Mouse (Mus musculus) midbrain, embryonic 15.5 days (tissue): ENCODE measurements around the gene Gins3. TPM values are rescaled to one million over a fixed set of nuclear protein-coding genes. Genes with fewer than 3 reads are reported as not detected.

Experiments
- ATAC-seq: fragments of 200-750 bp; cut with Nextera tagmentation; replicated peaks from 2 replicates; pipeline ENCODE4 v1.8.0; 2017; ENCODE audit warnings: moderate TSS enrichment
- H3K27ac ChIP-seq: fragments of 300-500 bp; sonication (generic); 2 replicates; pipeline ENCODE4 v1.5.1; 2015; ENCODE audit warnings: mild to moderate bottlenecking, inconsistent platforms
- H3K27me3 ChIP-seq: fragments of 300-500 bp; sonication (generic); replicated peaks from 2 replicates; pipeline ENCODE4 v1.6.1; 2015; ENCODE audit warnings: inconsistent platforms
- H3K36me3 ChIP-seq: fragments of 300-500 bp; sonication (generic); replicated peaks from 2 replicates; pipeline ENCODE4 v1.6.1; 2015; ENCODE audit warnings: inconsistent platforms
- H3K4me1 ChIP-seq: fragments of 300-500 bp; sonication (generic); 2 replicates; pipeline ENCODE4 v1.6.1; 2015; ENCODE audit warnings: inconsistent platforms
- H3K4me2 ChIP-seq: fragments of 300-500 bp; sonication (generic); 2 replicates; pipeline ENCODE4 v1.6.1; 2015; ENCODE audit warnings: inconsistent platforms, mild to moderate bottlenecking, moderate library complexity
- H3K4me3 ChIP-seq: fragments of 300-500 bp; sonication (generic); 2 replicates; pipeline ENCODE4 v1.5.1; 2015; ENCODE audit warnings: mild to moderate bottlenecking, inconsistent platforms
- H3K9ac ChIP-seq: fragments of 300-500 bp; sonication (generic); 2 replicates; pipeline ENCODE4 v1.6.1; 2015; ENCODE audit warnings: mild to moderate bottlenecking, inconsistent platforms
- H3K9me3 ChIP-seq: fragments of 300-500 bp; sonication (generic); 2 replicates; pipeline ENCODE4 v1.6.1; 2016; ENCODE audit warnings: inconsistent platforms
- WGBS: fragments of 180-500 bp; shearing (Covaris S2); methylation state at CpG from one replicate; pipeline ENCODE4 v1.1.7; 2015; ENCODE audit warnings: mixed read lengths; 5-methylcytosine and 5-hydroxymethylcytosine counted together
- polyA plus RNA-seq: library from polyadenylated mRNA; unstranded; fragments of >200 nt; fragmentation: Nextera tagmentation; extraction: Ambion mirVana; gene quantifications from 2 replicates; pipeline ENCODE4 v1.2.1, GENCODE M21; 2015

Gins3 gene
- polyA plus RNA-seq, 1 experiment from 2014 or later: 6.6 TPM

GRCm38 (mm10) chr8:95607210-95607609, 26.0 kb upstream of the Gins3 start:
- H3K9me3 ChIP-seq: no peaks in the 10 kb centered on the region
- WGBS: 62% methylated on average over 9 of the region's 9 CpGs
- ATAC-seq: no peak
- no peaks in the 10 kb centered on the region for H3K27me3 ChIP-seq
- H3K4me3 ChIP-seq: no peak overlapping the region
- no peak overlapping the region for H3K27ac ChIP-seq
- no peaks in the 10 kb centered on the region; the same call in 1 of the 2 replicates for H3K4me1 ChIP-seq
- H3K9ac ChIP-seq: no peak overlapping the region
- H3K36me3 ChIP-seq: no peaks in the 10 kb centered on the region
- no peak overlapping the region for H3K4me2 ChIP-seq

- H3K4me1 ChIP-seq: no peaks in the 10 kb centered on the region; the same call in 1 of the 2 replicates
- whole genome bisulfite sequencing: 85% methylated on average over 5 of the region's 5 CpGs
- H3K4me3 ChIP-seq: no peak overlapping the region
- no peaks in the 10 kb centered on the region for H3K36me3 ChIP-seq
- H3K9ac ChIP-seq: no peak overlapping the region
- H3K9me3 ChIP-seq: no peaks in the 10 kb centered on the region
- no peak overlapping the region for H3K27ac ChIP-seq
- no peaks in the 10 kb centered on the region for H3K27me3 ChIP-seq
- H3K4me2 ChIP-seq: no peak overlapping the region
- no peak for ATAC-seq
Observed at GRCm38 (mm10) chr8:95609406-95609805, 23.8 kb upstream of the Gins3 start.

GRCm38 (mm10) chr8:95610749-95611148, 22.5 kb upstream of the Gins3 start:
- Histone ChIP-seq H3K9me3 (no peaks in the 10 kb centered on the region), H3K27me3 (no peaks in the 10 kb centered on the region), H3K4me1 (no peaks in the 10 kb centered on the region; the same call in 1 of the 2 replicates), H3K4me3 (no peak overlapping the region), H3K27ac (no peak overlapping the region), H3K9ac (no peak overlapping the region), H3K36me3 (no peaks in the 10 kb centered on the region), H3K4me2 (no peak overlapping the region)
- WGBS: 90% methylated on average over 14 of the region's 14 CpGs
- no peak for ATAC-seq

- WGBS: 53% methylated on average over 5 of the region's 5 CpGs
- no peaks in the 10 kb centered on the region for H3K9me3 ChIP-seq
- no peak overlapping the region for H3K9ac ChIP-seq
- H3K27ac ChIP-seq: no peak overlapping the region
- no peak overlapping the region; the same call in 1 of the 2 replicates for H3K4me2 ChIP-seq
- H3K4me3 ChIP-seq: no peak overlapping the region
- H3K36me3 ChIP-seq: no peaks in the 10 kb centered on the region
- ATAC-seq: no peak
- no peaks in the 10 kb centered on the region for H3K27me3 ChIP-seq
- no peaks in the 10 kb centered on the region; the same call in 1 of the 2 replicates for H3K4me1 ChIP-seq
Observed at GRCm38 (mm10) chr8:95611769-95612168, 21.5 kb upstream of the Gins3 start.

GRCm38 (mm10) chr8:95616383-95616782, 16.9 kb upstream of the Gins3 start:
- Histone ChIP-seq H3K4me1 (no peaks in the 10 kb centered on the region; the same call in 1 of the 2 replicates), H3K4me2 (no peak overlapping the region), H3K9me3 (no peaks in the 10 kb centered on the region), H3K27ac (no peak overlapping the region), H3K4me3 (no peak overlapping the region), H3K27me3 (no peaks in the 10 kb centered on the region), H3K9ac (no peak overlapping the region), H3K36me3 (no peaks in the 10 kb centered on the region)
- WGBS: 88% methylated on average over 7 of the region's 7 CpGs
- ATAC-seq: no peak

GRCm38 (mm10) chr8:95620046-95620445, 13.2 kb upstream of the Gins3 start:
- H3K27me3 ChIP-seq: no peaks in the 10 kb centered on the region

GRCm38 (mm10) chr8:95624833-95625232, 8.4 kb upstream of the Gins3 start:
- H3K4me3 ChIP-seq: no peak overlapping the region
- no peaks in the 10 kb centered on the region for H3K9me3 ChIP-seq
- WGBS: 92% methylated on average over 2 of the region's 2 CpGs
- H3K36me3 ChIP-seq: no peaks in the 10 kb centered on the region
- H3K9ac ChIP-seq: no peak overlapping the region
- ATAC-seq: no peak
- 0 out of 2 replicates have a peak, but pooled peaks cover 2% of the 10 kb centered on the region for H3K27me3 ChIP-seq
- no peak overlapping the region for H3K27ac ChIP-seq
- no peak overlapping the region for H3K4me2 ChIP-seq
- H3K4me1 ChIP-seq: no peaks in the 10 kb centered on the region

More at GRCm38 (mm10) chr8:95620046-95620445, 13.2 kb upstream of the Gins3 start:
- H3K36me3 ChIP-seq: no peaks in the 10 kb centered on the region
- no peak overlapping the region for H3K4me2 ChIP-seq
- no peak overlapping the region for H3K27ac ChIP-seq
- no peak overlapping the region for H3K4me3 ChIP-seq
- H3K9me3 ChIP-seq: no peaks in the 10 kb centered on the region
- no peak for ATAC-seq
- no peaks in the 10 kb centered on the region for H3K4me1 ChIP-seq
- 93% methylated on average over 2 of the region's 2 CpGs for WGBS
- no peak overlapping the region for H3K9ac ChIP-seq

- Histone ChIP-seq H3K9ac (no peak overlapping the region), H3K9me3 (no peaks in the 10 kb centered on the region)
- peak; percentile 48 for ATAC-seq
Observed at GRCm38 (mm10) chr8:95632840-95633239, 413 bp upstream of the Gins3 start.

GRCm38 (mm10) chr8:95634063-95634340, 749 bp downstream of the Gins3 start:
- H3K4me2 ChIP-seq: peak overlapping the region; percentile 94
- no peak; the same call in 1 of the 2 replicates for ATAC-seq
- H3K27me3 ChIP-seq: 0 out of 2 replicates have a peak, but pooled peaks cover 1% of the 10 kb centered on the region
- peak overlapping the region; percentile 87 for H3K4me3 ChIP-seq
- WGBS: 3% methylated on average over 6 of the region's 6 CpGs
- no peaks in the 10 kb centered on the region for H3K36me3 ChIP-seq
- peaks cover 12% of the 10 kb centered on the region for H3K4me1 ChIP-seq
- no peaks in the 10 kb centered on the region for H3K9me3 ChIP-seq
- no peak overlapping the region for H3K27ac ChIP-seq
- H3K9ac ChIP-seq: peak overlapping the region; percentile 48

More at GRCm38 (mm10) chr8:95632840-95633239, 413 bp upstream of the Gins3 start:
- Histone ChIP-seq H3K4me1 (peaks cover 12% of the 10 kb centered on the region), H3K36me3 (no peaks in the 10 kb centered on the region), H3K4me3 (peak overlapping the region; percentile 87), H3K27ac (no peak overlapping the region; the same call in 1 of the 2 replicates), H3K4me2 (peak overlapping the region; percentile 94), H3K27me3 (0 out of 2 replicates have a peak, but pooled peaks cover 2% of the 10 kb centered on the region)
- 79% methylated on average over 6 of the region's 6 CpGs for WGBS

GRCm38 (mm10) chr8:95644942-95645341, 11.7 kb downstream of the Gins3 start:
- WGBS: 90% methylated on average over 2 of the region's 2 CpGs
- Histone ChIP-seq H3K9ac (no peak overlapping the region), H3K4me1 (no peaks in the 10 kb centered on the region), H3K4me2 (no peak overlapping the region), H3K27ac (no peak overlapping the region), H3K9me3 (no peaks in the 10 kb centered on the region), H3K36me3 (no peaks in the 10 kb centered on the region), H3K4me3 (no peak overlapping the region), H3K27me3 (no peaks in the 10 kb centered on the region)
- no peak for ATAC-seq

GRCm38 (mm10) chr8:95648251-95648650, 15.0 kb downstream of the Gins3 start:
- Histone ChIP-seq H3K27ac (no peak overlapping the region), H3K9ac (no peak overlapping the region), H3K4me3 (no peak overlapping the region), H3K4me2 (no peak overlapping the region), H3K4me1 (no peaks in the 10 kb centered on the region), H3K27me3 (no peaks in the 10 kb centered on the region), H3K9me3 (no peaks in the 10 kb centered on the region), H3K36me3 (no peaks in the 10 kb centered on the region)
- ATAC-seq: no peak
- 77% methylated on average over 3 of the region's 3 CpGs for WGBS

- no peak for ATAC-seq
- H3K36me3 ChIP-seq: no peaks in the 10 kb centered on the region
Observed at GRCm38 (mm10) chr8:95653351-95653750, 20.1 kb downstream of the Gins3 start.

GRCm38 (mm10) chr8:95655831-95656230, 22.6 kb downstream of the Gins3 start:
- Histone ChIP-seq H3K9ac (no peak overlapping the region), H3K27ac (no peak overlapping the region), H3K27me3 (no peaks in the 10 kb centered on the region), H3K4me2 (no peak overlapping the region), H3K4me3 (no peak overlapping the region), H3K4me1 (no peaks in the 10 kb centered on the region), H3K36me3 (no peaks in the 10 kb centered on the region), H3K9me3 (no peaks in the 10 kb centered on the region)
- 83% methylated on average over 7 of the region's 7 CpGs for WGBS
- ATAC-seq: no peak

More at GRCm38 (mm10) chr8:95653351-95653750, 20.1 kb downstream of the Gins3 start:
- no peaks in the 10 kb centered on the region for H3K9me3 ChIP-seq
- H3K4me1 ChIP-seq: no peaks in the 10 kb centered on the region
- H3K4me3 ChIP-seq: no peak overlapping the region
- no peak overlapping the region for H3K27ac ChIP-seq
- no peaks in the 10 kb centered on the region for H3K27me3 ChIP-seq
- H3K9ac ChIP-seq: no peak overlapping the region
- H3K4me2 ChIP-seq: no peak overlapping the region
- 87% methylated on average over 5 of the region's 5 CpGs for WGBS
